Mouse (Mus musculus) intestine, embryonic 15.5 days (tissue): Measurements from ENCODE around the gene Nkrf. TPM values are rescaled to one million over a fixed set of nuclear protein-coding genes. Genes with fewer than 3 reads are reported as not detected.

Experiments used
- ATAC-seq: fragments of 200-750 bp; cut with Nextera tagmentation; 2 replicates; pipeline ENCODE4 v1.8.0; 2017; ENCODE audit warnings: moderate TSS enrichment, moderate library complexity
- H3K27ac ChIP-seq: fragments of 300-500 bp; sonication (generic); 2 replicates; pipeline ENCODE4 v1.5.1; 2015; ENCODE audit warnings: mild to moderate bottlenecking, inconsistent platforms
- H3K27me3 ChIP-seq: fragments of 300-500 bp; sonication (generic); replicated peaks from 2 replicates; pipeline ENCODE4 v1.6.1; 2015; ENCODE audit warnings: inconsistent platforms
- H3K36me3 ChIP-seq: fragments of 300-500 bp; sonication (generic); 2 replicates; pipeline ENCODE4 v1.6.1; 2015; ENCODE audit warnings: inconsistent platforms
- H3K4me1 ChIP-seq: fragments of 300-500 bp; sonication (generic); replicated peaks from 2 replicates; pipeline ENCODE4 v1.6.1; 2015; ENCODE audit warnings: inconsistent platforms
- H3K4me2 ChIP-seq: fragments of 300-500 bp; sonication (generic); replicated peaks from 2 replicates; pipeline ENCODE4 v1.6.1; 2015; ENCODE audit warnings: mild to moderate bottlenecking, inconsistent platforms
- H3K4me3 ChIP-seq: fragments of 300-500 bp; sonication (generic); replicated peaks from 2 replicates; pipeline ENCODE4 v1.5.1; 2015; ENCODE audit warnings: inconsistent platforms
- H3K9ac ChIP-seq: fragments of 300-500 bp; sonication (generic); 2 replicates; pipeline ENCODE4 v1.6.1; 2015; ENCODE audit warnings: inconsistent platforms
- H3K9me3 ChIP-seq: fragments of 300-500 bp; sonication (generic); 2 replicates; pipeline ENCODE4 v1.6.1; 2016; ENCODE audit warnings: inconsistent platforms
- WGBS: fragments of 180-500 bp; shearing (Covaris S2); methylation state at CpG from one replicate; pipeline ENCODE4 v1.1.7; 2015; 5-methylcytosine and 5-hydroxymethylcytosine counted together
- polyA plus RNA-seq: library from polyadenylated mRNA; unstranded; fragments of >200 nt; fragmentation: Nextera tagmentation; extraction: Ambion mirVana; gene quantifications from 2 replicates; pipeline ENCODE4 v1.2.1, GENCODE M21; 2015

Gene Nkrf
- polyA plus RNA-seq = 1.7 and 2.1 TPM in 2 replicates

GRCm38 (mm10) chrX:36902321-36903114, at the start of gene Nkrf:
Nkrf (minus strand) TSS chrX:36902899.
- no peaks in the 10 kb centered on the region for H3K9me3 ChIP-seq
- H3K4me1 ChIP-seq = no peaks in the 10 kb centered on the region
- H3K27ac ChIP-seq = peak within 1 kb of the TSS; percentile 32; the same call in 1 of the 2 replicates
- no peaks in the 10 kb centered on the region for H3K27me3 ChIP-seq
- peak within 1 kb of the TSS; percentile 55 for H3K4me3 ChIP-seq
- H3K36me3 ChIP-seq = no peaks in the 10 kb centered on the region
- H3K4me2 ChIP-seq = peak within 1 kb of the TSS; percentile 70
- peak within 1 kb of the TSS; percentile 55 for H3K9ac ChIP-seq
- peak; percentile 80 for ATAC-seq
- WGBS = 15% methylated on average over 46 of the region's 47 CpGs

GRCm38 (mm10) chrX:36941106-36941505, 38.4 kb upstream of the Nkrf start:
- Histone ChIP-seq H3K4me2 (no peak overlapping the region), H3K36me3 (no peaks in the 10 kb centered on the region), H3K27ac (no peak overlapping the region), H3K9ac (no peak overlapping the region), H3K9me3 (no peaks in the 10 kb centered on the region), H3K4me1 (no peaks in the 10 kb centered on the region), H3K4me3 (no peak overlapping the region), H3K27me3 (no peaks in the 10 kb centered on the region)
- 85% methylated on average over 3 of the region's 3 CpGs for WGBS
- ATAC-seq = no peak

- Histone ChIP-seq H3K27me3 (no peaks in the 10 kb centered on the region), H3K4me1 (no peaks in the 10 kb centered on the region), H3K36me3 (no peaks in the 10 kb centered on the region), H3K27ac (no peak overlapping the region), H3K4me3 (no peak overlapping the region), H3K4me2 (no peak overlapping the region), H3K9me3 (no peaks in the 10 kb centered on the region), H3K9ac (no peak overlapping the region)
- WGBS = 71% methylated on average over 4 of the region's 4 CpGs
- ATAC-seq = 0 out of 2 replicates have a peak, but pooled peaks have one; percentile 56
These were observed 37.2 kb upstream of the Nkrf start for GRCm38 (mm10) chrX:36939806-36940413.

- Histone ChIP-seq H3K9me3 (no peaks in the 10 kb centered on the region), H3K4me3 (no peak overlapping the region), H3K36me3 (no peaks in the 10 kb centered on the region), H3K4me2 (no peak overlapping the region), H3K9ac (no peak overlapping the region), H3K27me3 (no peaks in the 10 kb centered on the region), H3K27ac (no peak overlapping the region), H3K4me1 (no peaks in the 10 kb centered on the region)
- 66% methylated on average over 7 of the region's 7 CpGs for WGBS
- no peak for ATAC-seq
These were observed 32.7 kb upstream of the Nkrf start for GRCm38 (mm10) chrX:36935326-36935966.

- Histone ChIP-seq H3K27ac (no peak overlapping the region), H3K4me2 (no peak overlapping the region), H3K9me3 (no peaks in the 10 kb centered on the region), H3K27me3 (no peaks in the 10 kb centered on the region), H3K4me1 (no peaks in the 10 kb centered on the region), H3K4me3 (no peak overlapping the region), H3K36me3 (no peaks in the 10 kb centered on the region), H3K9ac (no peak overlapping the region)
- 45% methylated on average over 1 of the region's 1 CpGs for WGBS
- no peak for ATAC-seq
These were observed 27.9 kb upstream of the Nkrf start for GRCm38 (mm10) chrX:36930574-36930973.

DNA sequence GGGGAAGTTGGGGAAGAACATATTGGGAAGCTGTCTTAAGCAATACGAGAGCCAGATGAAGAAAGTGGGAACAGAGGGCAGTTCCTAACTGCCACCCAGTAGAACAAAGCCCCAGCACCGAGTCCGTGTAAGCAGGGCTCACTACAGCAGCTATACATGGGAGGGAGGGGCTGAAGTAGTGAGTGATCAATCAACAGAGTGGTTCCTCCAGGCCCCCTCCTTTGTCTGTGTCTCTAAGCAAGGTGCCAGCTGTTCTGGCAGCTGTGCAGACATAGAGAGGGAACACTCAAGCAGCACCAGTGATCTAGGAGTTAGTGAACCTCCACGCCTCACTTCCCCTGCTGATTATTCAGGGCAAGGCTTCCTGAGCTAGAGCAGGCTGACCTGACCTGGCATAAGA, 27.0 kb upstream of the Nkrf start:
- H3K27ac ChIP-seq = no peak overlapping the region
- no peaks in the 10 kb centered on the region for H3K4me1 ChIP-seq
- 69% methylated on average over 4 of the region's 4 CpGs for WGBS
- H3K9me3 ChIP-seq = no peaks in the 10 kb centered on the region
- H3K4me2 ChIP-seq = no peak overlapping the region
- no peak overlapping the region for H3K9ac ChIP-seq
- H3K4me3 ChIP-seq = no peak overlapping the region
- no peaks in the 10 kb centered on the region for H3K36me3 ChIP-seq
- no peaks in the 10 kb centered on the region for H3K27me3 ChIP-seq
- ATAC-seq = no peak

- no peak for ATAC-seq
- no peaks in the 10 kb centered on the region for H3K4me1 ChIP-seq
- 74% methylated on average over 4 of the region's 4 CpGs for WGBS
- no peaks in the 10 kb centered on the region for H3K27me3 ChIP-seq
- H3K36me3 ChIP-seq = no peaks in the 10 kb centered on the region
- no peak overlapping the region for H3K9ac ChIP-seq
- no peak overlapping the region for H3K4me3 ChIP-seq
- no peak overlapping the region for H3K4me2 ChIP-seq
- no peaks in the 10 kb centered on the region for H3K9me3 ChIP-seq
- H3K27ac ChIP-seq = no peak overlapping the region
These were observed 26.1 kb upstream of the Nkrf start for GRCm38 (mm10) chrX:36928791-36929190.

- no peaks in the 10 kb centered on the region for H3K27me3 ChIP-seq
- H3K4me1 ChIP-seq = no peaks in the 10 kb centered on the region
- H3K36me3 ChIP-seq = no peaks in the 10 kb centered on the region
- no peak overlapping the region for H3K27ac ChIP-seq
- 74% methylated on average over 4 of the region's 4 CpGs for WGBS
- no peak for ATAC-seq
- no peak overlapping the region for H3K9ac ChIP-seq
- no peaks in the 10 kb centered on the region for H3K9me3 ChIP-seq
- no peak overlapping the region for H3K4me3 ChIP-seq
- no peak overlapping the region for H3K4me2 ChIP-seq
These were observed 18.6 kb upstream of the Nkrf start for GRCm38 (mm10) chrX:36921346-36921745.

DNA sequence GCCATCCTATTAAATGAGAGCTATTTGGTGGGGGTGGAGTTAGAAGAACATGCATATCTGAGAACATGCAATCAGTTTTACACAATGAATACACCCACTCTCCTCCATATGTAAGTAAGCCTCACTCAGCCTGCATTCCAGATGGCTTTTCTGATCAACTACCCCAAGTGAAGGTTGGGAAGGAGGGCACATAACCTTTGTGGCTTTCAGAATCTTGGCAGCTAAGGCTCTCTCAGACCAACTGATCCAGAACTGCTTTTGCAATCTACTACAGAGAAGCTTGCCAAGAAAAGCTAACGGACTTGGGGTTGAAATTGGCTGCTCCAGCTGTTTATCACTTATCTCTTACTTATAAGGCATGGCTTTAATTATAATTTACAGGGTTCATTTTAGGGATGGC, 15.1 kb upstream of the Nkrf start:
- no peaks in the 10 kb centered on the region for H3K27me3 ChIP-seq

GRCm38 (mm10) chrX:36911343-36911742, 8.6 kb upstream of the Nkrf start:
- H3K4me3 ChIP-seq = no peak overlapping the region
- H3K36me3 ChIP-seq = no peaks in the 10 kb centered on the region
- WGBS = 44% methylated on average over 12 of the region's 12 CpGs
- no peaks in the 10 kb centered on the region for H3K9me3 ChIP-seq
- no peaks in the 10 kb centered on the region for H3K4me1 ChIP-seq
- no peak for ATAC-seq
- no peaks in the 10 kb centered on the region for H3K27me3 ChIP-seq
- no peak overlapping the region for H3K9ac ChIP-seq
- no peak overlapping the region for H3K4me2 ChIP-seq
- no peak overlapping the region for H3K27ac ChIP-seq

More for the DNA sequence above, 15.1 kb upstream of the Nkrf start:
- no peak for ATAC-seq
- Histone ChIP-seq H3K27ac (no peak overlapping the region), H3K4me3 (no peak overlapping the region), H3K9me3 (no peaks in the 10 kb centered on the region), H3K4me1 (no peaks in the 10 kb centered on the region), H3K36me3 (no peaks in the 10 kb centered on the region), H3K9ac (no peak overlapping the region), H3K4me2 (no peak overlapping the region)
- whole genome bisulfite sequencing = 82% methylated on average over 1 of the region's 1 CpGs

DNA sequence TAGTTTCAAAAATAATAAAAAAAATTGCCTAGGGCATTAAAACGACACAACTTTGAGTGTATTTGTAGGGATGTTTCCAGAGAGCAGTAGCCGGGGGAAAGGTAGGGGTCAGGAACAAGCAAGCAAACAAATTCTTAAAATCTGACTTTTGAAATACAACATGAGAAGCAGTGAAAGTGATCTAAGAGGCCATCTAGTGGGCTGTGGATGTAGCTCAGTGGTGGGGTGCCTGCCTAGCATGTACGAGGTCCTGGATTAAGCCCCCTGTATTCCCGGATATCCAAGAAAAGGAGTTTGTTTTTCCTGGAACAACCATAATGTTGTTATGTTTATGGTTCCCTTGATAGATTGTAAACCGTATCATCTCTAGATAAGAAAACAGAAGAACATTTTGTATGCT, 3.8 kb upstream of the Nkrf start:
- H3K9me3 ChIP-seq = no peaks in the 10 kb centered on the region
- no peak overlapping the region for H3K27ac ChIP-seq
- H3K4me1 ChIP-seq = no peaks in the 10 kb centered on the region
- ATAC-seq = no peak
- no peak overlapping the region for H3K4me2 ChIP-seq
- no peak overlapping the region for H3K4me3 ChIP-seq
- WGBS = 37% methylated on average over 5 of the region's 5 CpGs
- H3K9ac ChIP-seq = no peak overlapping the region
- H3K27me3 ChIP-seq = no peaks in the 10 kb centered on the region
- no peaks in the 10 kb centered on the region for H3K36me3 ChIP-seq

DNA sequence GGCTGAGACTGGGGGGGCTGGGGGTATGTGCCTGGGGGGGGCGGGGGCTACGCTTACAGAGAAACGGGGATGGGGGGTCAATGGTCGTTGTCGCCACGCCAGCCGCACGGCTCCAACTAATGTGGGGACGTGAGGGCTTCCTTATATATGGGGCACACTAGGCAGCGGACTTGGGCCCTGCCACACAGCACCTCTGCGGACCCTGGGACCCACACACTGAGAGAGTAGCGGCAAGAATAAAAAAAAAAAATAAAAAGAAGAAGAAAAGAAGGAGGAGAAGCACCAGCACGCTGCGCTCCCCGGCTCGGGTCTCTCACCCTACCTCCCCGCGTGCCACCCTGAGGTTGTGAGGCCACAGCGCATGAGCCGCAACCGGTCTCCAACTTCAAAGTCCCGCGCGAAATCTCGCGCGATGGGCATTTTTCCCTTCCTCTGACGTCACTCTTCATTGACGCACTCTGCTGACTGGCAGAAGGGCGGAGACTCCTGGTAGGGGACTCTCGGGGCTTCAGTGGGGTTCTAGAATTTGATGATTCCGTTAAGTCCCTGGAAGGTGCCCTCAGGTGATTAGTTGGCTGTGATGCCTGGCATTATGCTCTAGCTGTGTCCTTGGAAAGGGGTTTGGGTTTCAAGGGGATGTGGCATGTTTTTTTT, 543 bp upstream of the Nkrf start:
- Histone ChIP-seq H3K4me1 (no peaks in the 10 kb centered on the region), H3K27ac (peak overlapping the region; percentile 32; the same call in 1 of the 2 replicates), H3K27me3 (no peaks in the 10 kb centered on the region), H3K9me3 (no peaks in the 10 kb centered on the region), H3K9ac (peak overlapping the region; percentile 55), H3K36me3 (no peaks in the 10 kb centered on the region), H3K4me3 (peak overlapping the region; percentile 55), H3K4me2 (peak overlapping the region; percentile 70)
- WGBS = 14% methylated on average over 29 of the region's 32 CpGs
- peak; percentile 95 for ATAC-seq
